Mouse (Mus musculus) erythroblast, adult 5-6 weeks (primary cell): ENCODE results near the gene Gm20388. TPM values are rescaled to one million over a fixed set of nuclear protein-coding genes. Genes with fewer than 3 reads are reported as not detected.

ENCODE experiments used
- ATAC-seq: replicated peaks from 2 replicates; pipeline ENCODE4 v1.8.0; 2016; ENCODE audit warnings: moderate number of reproducible peaks, mild to moderate bottlenecking, moderate TSS enrichment, inconsistent platforms; ENCODE audit not compliant: poor library complexity, low FRiP score, severe bottlenecking
- total RNA-seq, 2 experiments: library from RNA; stranded (forward) in 1 of 2; stranded (reverse) in 1 of 2; fragments of 150-400 nt in 1 of 2; fragments of 200-764, 138-1000 nt in 1 of 2; gene quantifications; 2 replicates each; pipeline versions ENCODE4 v1.2.3 to v1.2.4; 2015 to 2017; ENCODE audit warnings: low replicate concordance in 2 of 2

Gm20388 gene
- total RNA-seq, 2 experiments from 2014 or later: 2.9 to 7.8 TPM

GRCm38 (mm10) chr8:121811931-121812570, 1901.4 kb downstream of the Gm20388 start:
- no peak for ATAC-seq

- ATAC-seq: no peak
These were observed 1907.6 kb downstream of the Gm20388 start for GRCm38 (mm10) chr8:121818226-121818625.

GRCm38 (mm10) chr8:121820840-121821239, 1910.2 kb downstream of the Gm20388 start:
- ATAC-seq: no peak

GRCm38 (mm10) chr8:121821320-121821719, 1910.7 kb downstream of the Gm20388 start:
- no peak for ATAC-seq

- ATAC-seq: no peak
These were observed 1911.1 kb downstream of the Gm20388 start for GRCm38 (mm10) chr8:121821770-121822169.

GRCm38 (mm10) chr8:121827726-121828125, 1917.1 kb downstream of the Gm20388 start:
- ATAC-seq: no peak

- ATAC-seq: no peak
These were observed 1917.9 kb downstream of the Gm20388 start for GRCm38 (mm10) chr8:121828376-121829023.

- peak; percentile 93 for ATAC-seq
These were observed 1918.6 kb downstream of the Gm20388 start, which contains the start of gene Klhdc4 for GRCm38 (mm10) chr8:121829048-121829776. Klhdc4 (minus strand) TSS chr8:121829569.

- ATAC-seq: peak; percentile 61
These were observed 1919.2 kb downstream of the Gm20388 start for GRCm38 (mm10) chr8:121829777-121830362.

GRCm38 (mm10) chr8:121832061-121832460, 1921.4 kb downstream of the Gm20388 start:
- ATAC-seq: no peak; the same call in 1 of the 2 replicates

- peak; percentile 94 for ATAC-seq
These were observed 1921.9 kb downstream of the Gm20388 start for GRCm38 (mm10) chr8:121832503-121832902.

- ATAC-seq: peak; percentile 64; the same call in 1 of the 2 replicates
These were observed 1930.6 kb downstream of the Gm20388 start for GRCm38 (mm10) chr8:121841242-121841641.

GRCm38 (mm10) chr8:121842064-121842955, 1931.7 kb downstream of the Gm20388 start:
- no peak for ATAC-seq

- ATAC-seq: no peak
These were observed 1932.6 kb downstream of the Gm20388 start for GRCm38 (mm10) chr8:121843184-121843733.

- ATAC-seq: no peak
These were observed 1934.1 kb downstream of the Gm20388 start for GRCm38 (mm10) chr8:121844765-121845164.

GRCm38 (mm10) chr8:121846815-121847214, 1936.2 kb downstream of the Gm20388 start:
- ATAC-seq: no peak

GRCm38 (mm10) chr8:121847261-121847822, 1936.7 kb downstream of the Gm20388 start:
- ATAC-seq: no peak

GRCm38 (mm10) chr8:121847987-121848386, 1937.3 kb downstream of the Gm20388 start:
- no peak for ATAC-seq

GRCm38 (mm10) chr8:121848495-121848894, 1937.9 kb downstream of the Gm20388 start:
- no peak for ATAC-seq
